Mouse (Mus musculus) E14TG2a.4 (cell line): ENCODE data around the gene Il11.
"Not testable (repeated sequence)": the region's sequence is repeated elsewhere in the genome, so short reads cannot be mapped to it uniquely, and the experiment has no call there.

Source experiments
- H3K27me3 ChIP-seq: 2 replicates; pipeline ENCODE4 v1.6.1; 2014; ENCODE audit warnings: low read length, control low read depth; ENCODE audit not compliant: insufficient read depth
- H3K36me3 ChIP-seq: 2 replicates; pipeline ENCODE4 v1.6.1; 2014; ENCODE audit warnings: low read length, control low read depth; ENCODE audit not compliant: insufficient read depth
- H3K4me1 ChIP-seq: replicated peaks from 2 replicates; pipeline ENCODE4 v1.6.1; 2014; ENCODE audit warnings: low read depth, low read length, control low read depth
- H3K4me3 ChIP-seq: replicated peaks from 2 replicates; pipeline ENCODE4 v1.5.1; 2014; ENCODE audit warnings: mild to moderate bottlenecking, low read length
- H3K9me3 ChIP-seq: 2 replicates; pipeline ENCODE4 v1.6.1; 2014; ENCODE audit warnings: low read length, control low read depth
- CTCF ChIP-seq: conservative IDR thresholded peaks from 2 replicates; pipeline ENCODE4 v1.5.1; 2014; ENCODE audit warnings: low read length
- NANOG ChIP-seq: IDR thresholded peaks from 2 replicates; pipeline ENCODE4 v1.6.1; 2014; ENCODE audit warnings: borderline replicate concordance, low read length, mixed read lengths
- POU5F1 ChIP-seq: IDR thresholded peaks from 2 replicates; pipeline ENCODE4 v1.6.1; 2014; ENCODE audit warnings: low read length, borderline replicate concordance

Gene Il11

GRCm38 (mm10) chr7:4812303-4813104, 29.8 kb upstream of the Il11 start, which contains the start of gene Ube2s:
Ube2s (minus strand) TSS chr7:4812590.
- Histone ChIP-seq H3K9me3 (no peaks in the 10 kb centered on the region), H3K4me3 (peak within 1 kb of the TSS; percentile 100), H3K36me3 (peaks cover 58% of the 10 kb centered on the region), H3K4me1 (peaks cover 68% of the 10 kb centered on the region), H3K27me3 (no peaks in the 10 kb centered on the region)
- no peak for TF ChIP-seq CTCF
- no peak for TF ChIP-seq NANOG

- H3K27me3 ChIP-seq: no peaks in the 10 kb centered on the region
- H3K36me3 ChIP-seq: peaks cover 64% of the 10 kb centered on the region
- no peak for TF ChIP-seq POU5F1
- peaks cover 69% of the 10 kb centered on the region for H3K4me1 ChIP-seq
- H3K4me3 ChIP-seq: peak overlapping the region; percentile 100
- H3K9me3 ChIP-seq: no peaks in the 10 kb centered on the region
Measured at GRCm38 (mm10) chr7:4811842-4812302, 29.2 kb upstream of the Il11 start.

- H3K27me3 ChIP-seq, H3K9me3 ChIP-seq: not testable (repeated sequence)
- Histone ChIP-seq H3K4me3 (peak overlapping the region; percentile 100), H3K36me3 (peaks cover 72% of the 10 kb centered on the region), H3K4me1 (peaks cover 70% of the 10 kb centered on the region)
Measured at GRCm38 (mm10) chr7:4811131-4811530, 28.5 kb upstream of the Il11 start.

- H3K4me1 ChIP-seq: peaks cover 58% of the 10 kb centered on the region
- no peaks in the 10 kb centered on the region for H3K27me3 ChIP-seq
- H3K9me3 ChIP-seq: no peaks in the 10 kb centered on the region
- peaks cover 84% of the 10 kb centered on the region for H3K36me3 ChIP-seq
- H3K4me3 ChIP-seq: no peak overlapping the region
- TF ChIP-seq POU5F1: no peak
- peak; percentile 63 for TF ChIP-seq CTCF
Measured at GRCm38 (mm10) chr7:4806716-4807115, 24.1 kb upstream of the Il11 start.

- Histone ChIP-seq H3K9me3 (no peaks in the 10 kb centered on the region), H3K4me3 (no peak overlapping the region), H3K27me3 (no peaks in the 10 kb centered on the region), H3K36me3 (peaks cover 62% of the 10 kb centered on the region), H3K4me1 (peaks cover 26% of the 10 kb centered on the region)
- TF ChIP-seq CTCF: no peak
- no peak for TF ChIP-seq NANOG
- TF ChIP-seq POU5F1: no peak
Measured at GRCm38 (mm10) chr7:4802247-4802646, 19.6 kb upstream of the Il11 start.

- no peaks in the 10 kb centered on the region for H3K9me3 ChIP-seq
- H3K36me3 ChIP-seq: peaks cover 56% of the 10 kb centered on the region
- H3K4me1 ChIP-seq: peaks cover 39% of the 10 kb centered on the region
- H3K4me3 ChIP-seq: no peak overlapping the region
- H3K27me3 ChIP-seq: no peaks in the 10 kb centered on the region
- no peak for TF ChIP-seq NANOG
- no peak for TF ChIP-seq POU5F1
- peak; percentile 43; the same call in 1 of the 2 replicates for TF ChIP-seq CTCF
Measured at GRCm38 (mm10) chr7:4795767-4796433, 13.2 kb upstream of the Il11 start.

GRCm38 (mm10) chr7:4794631-4795168, 12.0 kb upstream of the Il11 start:
- TF ChIP-seq POU5F1 (no peak), CTCF (no peak), NANOG (no peak)
- H3K4me3 ChIP-seq: peak overlapping the region; percentile 91
- H3K9me3 ChIP-seq: no peaks in the 10 kb centered on the region
- no peaks in the 10 kb centered on the region for H3K27me3 ChIP-seq
- H3K4me1 ChIP-seq: peaks cover 45% of the 10 kb centered on the region
- H3K36me3 ChIP-seq: peaks cover 56% of the 10 kb centered on the region

GRCm38 (mm10) chr7:4793674-4794073, 11.0 kb upstream of the Il11 start:
- Histone ChIP-seq H3K9me3 (no peaks in the 10 kb centered on the region), H3K27me3 (no peaks in the 10 kb centered on the region), H3K36me3 (peaks cover 56% of the 10 kb centered on the region), H3K4me3 (peak overlapping the region; percentile 91), H3K4me1 (peaks cover 47% of the 10 kb centered on the region)
- TF ChIP-seq POU5F1 (no peak), CTCF (no peak), NANOG (no peak)

- not testable (repeated sequence) for H3K27me3 ChIP-seq, H3K9me3 ChIP-seq
- Histone ChIP-seq H3K36me3 (peaks cover 52% of the 10 kb centered on the region), H3K4me3 (peak overlapping the region; percentile 91), H3K4me1 (peaks cover 51% of the 10 kb centered on the region)
Measured at GRCm38 (mm10) chr7:4793248-4793647, 10.6 kb upstream of the Il11 start.
